ENCODE assay signal across 9 mouse cellular contexts in the genomic region with DNA sequence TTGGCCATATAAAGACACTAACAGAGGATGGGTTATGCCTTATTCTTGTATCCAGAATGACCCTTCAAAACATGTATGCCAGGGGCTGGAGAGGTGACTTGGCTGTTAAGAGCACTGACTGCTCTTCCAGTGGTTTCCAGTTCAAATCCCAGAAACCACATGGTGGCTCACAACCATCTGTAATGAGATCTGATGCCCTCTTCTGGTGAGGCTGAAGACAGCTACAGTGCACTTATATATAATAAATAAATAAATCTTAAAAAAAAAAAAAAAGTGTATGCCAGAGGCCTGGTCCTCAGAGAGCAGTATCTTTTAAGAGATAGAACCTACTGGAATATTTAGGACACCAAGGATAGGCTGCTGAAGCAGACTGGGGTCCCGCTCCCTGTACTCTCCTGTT.
A peak's percentile ranks its signal among the peaks of the same experiment; 100 is the strongest.
DNase-seq lines count a peak whose midpoint lies in the region; ATAC-seq and TF ChIP-seq lines count a peak whose summit lies in the region.
"Had no signal": no experiment of that assay in that cellular context is flagged by ENCODE, and none has a peak within 500 bp of the region (broad histone marks: within the 10 kb centered on the region; RNA-seq: fewer than 3 reads in every experiment).

No protein-coding gene starts in this region.

- H3K4me2 ChIP-seq in stomach, postnatal 0 days (replicated peaks; ENCODE audit: low read depth): no peak overlapping the region
- H3K4me2 ChIP-seq: heart, embryonic 13.5 days had no signal

- H3K9me3 ChIP-seq in stomach, postnatal 0 days (ENCODE audit: control insufficient read depth, low read length): no peaks in the 10 kb centered on the region
- H3K9me3 ChIP-seq: heart, embryonic 13.5 days; hindbrain, embryonic 10.5 days had no signal

- no peak for TF ChIP-seq EP300 in stomach, postnatal 0 days (optimal IDR thresholded peaks at IDR 0.05)

- ATAC-seq in stomach, postnatal 0 days (ENCODE audit: low FRiP score, low TSS enrichment): no peak

- H3K27ac ChIP-seq in kidney, adult 2 months (ENCODE audit: insufficient read depth, low read depth, low read length): no peak overlapping the region
- H3K27ac ChIP-seq in stomach, postnatal 0 days (replicated peaks): no peak overlapping the region
- H3K27ac ChIP-seq: heart, embryonic 13.5 days; hindbrain, embryonic 10.5 days had no signal

- WGBS in kidney, adult 2 months: 97% methylated on average over 1 of the region's 1 CpGs
- 100% methylated on average over 1 of the region's 1 CpGs for WGBS in stomach, postnatal 0 days

- 0 out of 2 replicates have a peak, but pooled peaks have one; percentile 4 for TF ChIP-seq CTCF in kidney, adult 2 months (conservative IDR thresholded peaks at IDR 0.05; ENCODE audit: insufficient read depth, insufficient read length, low read depth, low read length)
- peak; percentile 56 for TF ChIP-seq CTCF in stomach, postnatal 0 days (IDR thresholded peaks at IDR 0.05; ENCODE audit: low read depth)

- no peaks in the 10 kb centered on the region for H3K27me3 ChIP-seq in kidney, adult 2 months (replicated peaks; ENCODE audit: control insufficient read depth, insufficient read depth, low read length)
- H3K27me3 ChIP-seq in stomach, postnatal 0 days (ENCODE audit: control insufficient read depth, insufficient read depth, low read length): no peaks in the 10 kb centered on the region
- H3K27me3 ChIP-seq: heart, embryonic 13.5 days had no signal

- no peaks in the 10 kb centered on the region for H3K36me3 ChIP-seq in kidney, adult 2 months (ENCODE audit: control insufficient read depth, insufficient read depth, low read length)
- no peaks in the 10 kb centered on the region for H3K36me3 ChIP-seq in stomach, postnatal 0 days (ENCODE audit: control insufficient read depth, insufficient read depth, low read length)
- H3K36me3 ChIP-seq: heart, embryonic 13.5 days; hindbrain, embryonic 10.5 days had no signal

- DNase-seq in kidney, adult 2 months: peak; percentile 3
- DNase-seq in kidney, adult 8-10 months: no peak
- DNase-seq in lung, postnatal 36 days: peak; percentile 14
- DNase-seq in lung, postnatal 4 days: no peak
- DNase-seq in NIH3T3 (ENCODE audit: low read depth): peak; percentile 44
- DNase-seq in stomach, postnatal 0 days (ENCODE audit: low spot score): no peak
- no peak for DNase-seq in right cerebral cortex, adult 18-20 months

- no peak overlapping the region for H3K9ac ChIP-seq in stomach, postnatal 0 days (ENCODE audit: low read length)
- H3K9ac ChIP-seq: heart, embryonic 13.5 days had no signal

- H3K4me3 ChIP-seq in kidney, adult 2 months (ENCODE audit: insufficient read depth, low read depth, low read length): no peak overlapping the region
- no peak overlapping the region for H3K4me3 ChIP-seq in stomach, postnatal 0 days (ENCODE audit: low read depth, low read length)
- H3K4me3 ChIP-seq: heart, embryonic 13.5 days; hindbrain, embryonic 10.5 days had no signal

- no peaks in the 10 kb centered on the region for H3K4me1 ChIP-seq in kidney, adult 2 months (ENCODE audit: control insufficient read depth, insufficient read depth, low read length)
- no peaks in the 10 kb centered on the region for H3K4me1 ChIP-seq in stomach, postnatal 0 days (replicated peaks; ENCODE audit: control insufficient read depth, insufficient read depth)
- H3K4me1 ChIP-seq: heart, embryonic 13.5 days; hindbrain, embryonic 10.5 days had no signal

- no peak for TF ChIP-seq POLR2A in kidney, adult 2 months (IDR thresholded peaks at IDR 0.05; ENCODE audit: low read depth, low read length)

Comparison
In these comparisons a context has a peak if more than half of its experiments do, and no peak if none do; other contexts are left out.
1. DNase-seq: peak in kidney, adult 2 months (single experiment), lung, postnatal 36 days (single experiment) and NIH3T3 (single experiment); none in kidney, adult 8-10 months (0 of 2), lung, postnatal 4 days (0 of 2), stomach, postnatal 0 days (single experiment) and right cerebral cortex, adult 18-20 months (single experiment).